In genomic region chr19:26605438-26606320, GRCm38 (mm10) we compare ENCODE assay signal across 8 mouse cellular contexts. TPM values are rescaled to one million over a fixed set of nuclear protein-coding genes. Genes with fewer than 3 reads are reported as not detected.
DNase-seq lines count a peak whose midpoint lies in the region; ATAC-seq lines count a peak whose summit lies in the region.

No protein-coding gene starts in this region.

- H3K36me3 ChIP-seq in intestine, embryonic 16.5 days (ENCODE audit: control insufficient read depth, insufficient read depth, low read length), result no peaks in the 10 kb centered on the region
- no peaks in the 10 kb centered on the region for H3K36me3 ChIP-seq in midbrain, embryonic 13.5 days

- intact Hi-C loops in left cerebral cortex, postnatal 4 days (cut with DNase I), result loop anchor here (10.0 kb wide), 2 partner anchors 221 to 411 kb away; no protein-coding TSS in a partner anchor

- WGBS in intestine, embryonic 16.5 days, result under 1% methylated on average over 44 of the region's 44 CpGs
- 0% methylated on average over 44 of the region's 44 CpGs for WGBS in midbrain, embryonic 13.5 days

- no peaks in the 10 kb centered on the region for H3K27me3 ChIP-seq in intestine, embryonic 16.5 days (replicated peaks; ENCODE audit: control insufficient read depth, insufficient read depth, low read length)
- H3K27me3 ChIP-seq in midbrain, embryonic 13.5 days, result peaks cover 36% of the 10 kb centered on the region

- ATAC-seq in intestine, embryonic 16.5 days, result no peak
- peak; percentile 5; the same call in 1 of the 2 replicates for ATAC-seq in midbrain, embryonic 13.5 days
- no peak for ATAC-seq in megakaryocyte-erythroid progenitor cell, adult 5-6 weeks (replicated peaks; ENCODE audit: low FRiP score, low TSS enrichment, poor library complexity, severe bottlenecking)

- H3K4me3 ChIP-seq in intestine, embryonic 16.5 days (ENCODE audit: low read length), result peak overlapping the region; percentile 78
- peak overlapping the region; percentile 79 for H3K4me3 ChIP-seq in midbrain, embryonic 13.5 days (replicated peaks)

- peak; percentile 47 for DNase-seq in R1 (ENCODE audit: low read depth, low spot score)
- DNase-seq in cerebellum, postnatal 14 days, result peak; percentile 79 to 80
- peak; percentile 39 to 57 for DNase-seq in gastrocnemius, adult 8-10 months (ENCODE audit: low spot score in 2 of 2)
- peak; percentile 61 for DNase-seq in left cerebral cortex, postnatal 4 days
- peak; percentile 36 to 54 for DNase-seq in spleen, adult 18-20 months

- H3K9me3 ChIP-seq in intestine, embryonic 16.5 days (ENCODE audit: control insufficient read depth, low read length), result no peaks in the 10 kb centered on the region
- H3K9me3 ChIP-seq in midbrain, embryonic 13.5 days, result no peaks in the 10 kb centered on the region

- peak overlapping the region; percentile 97 for H3K4me2 ChIP-seq in intestine, embryonic 16.5 days (ENCODE audit: low read depth, low read length)
- H3K4me2 ChIP-seq in midbrain, embryonic 13.5 days (replicated peaks), result peak overlapping the region; percentile 100

- peak overlapping the region; percentile 85 for H3K9ac ChIP-seq in intestine, embryonic 16.5 days (ENCODE audit: low read depth, low read length)
- peak overlapping the region; percentile 78 for H3K9ac ChIP-seq in midbrain, embryonic 13.5 days (replicated peaks)

- peak overlapping the region; percentile 87 for H3K27ac ChIP-seq in intestine, embryonic 16.5 days (ENCODE audit: low read length)
- H3K27ac ChIP-seq in midbrain, embryonic 13.5 days, result peak overlapping the region; percentile 91

- peaks cover 8% of the 10 kb centered on the region for H3K4me1 ChIP-seq in intestine, embryonic 16.5 days (ENCODE audit: control insufficient read depth, insufficient read depth, low read length)
- H3K4me1 ChIP-seq in midbrain, embryonic 13.5 days (replicated peaks), result peaks cover 25% of the 10 kb centered on the region

RNA-seq across cellular contexts. Expression of gene Smarca2, which starts 0.8 kb away (rescaled TPM):
- total RNA-seq in gastrocnemius, adult 8-10 months (2022), result 10 to 100 TPM; 46.8 to 65.7 (median 58.7) TPM
- 29.4 and 29.6 TPM in 2 replicates for polyA plus RNA-seq in intestine, embryonic 16.5 days (2015; fragmentation: Nextera tagmentation; extraction: Ambion mirVana)
- 100 to 1,000 TPM; 222 to 231 TPM for total RNA-seq in left cerebral cortex, postnatal 4 days (2021)
- polyA plus RNA-seq in midbrain, embryonic 13.5 days (2015; fragmentation: Nextera tagmentation; extraction: Ambion mirVana), result 109 and 117 TPM in 2 replicates
- total RNA-seq in megakaryocyte-erythroid progenitor cell, adult 5-6 weeks (2014; fragmentation: Nextera tagmentation), result 38.6 and 42.1 TPM in 2 replicates
- 37.5 and 48.5 TPM in 2 replicates for total RNA-seq in megakaryocyte-erythroid progenitor cell, adult 5-6 weeks (2017)
